Mouse (Mus musculus) thymus, postnatal 10 days (tissue): ENCODE data around the gene Clasp2.
"Not testable (repeated sequence)": the region's sequence is repeated elsewhere in the genome, so short reads cannot be mapped to it uniquely, and the experiment has no call there.

Source experiments
- DNase-seq, 2 experiments: peaks; one replicate each; pipeline ENCODE4 v3.0.0; 2021; ENCODE audit warnings: low spot score in 2 of 2

Gene Clasp2

DNA sequence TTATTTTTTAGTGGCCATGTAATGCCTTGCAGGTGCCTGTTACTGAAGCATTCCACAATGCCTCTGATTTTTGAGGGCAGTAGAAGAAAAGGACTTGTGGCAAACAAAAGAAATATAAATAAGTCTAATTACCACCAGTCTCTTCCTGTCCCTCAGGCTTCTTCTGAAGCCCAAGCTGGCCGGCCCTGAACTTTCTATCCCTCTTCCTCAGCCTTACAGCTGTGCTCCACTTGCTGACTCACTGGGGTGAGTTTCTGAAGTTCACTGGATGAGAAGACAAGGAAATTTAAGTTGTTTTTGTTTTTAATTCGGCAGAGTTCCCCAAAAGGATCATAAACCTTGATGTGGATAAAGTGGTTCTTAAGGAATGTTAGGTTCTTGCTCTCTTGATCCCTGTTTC lies 74.6 kb downstream of the Clasp2 start:
- no peak for DNase-seq

DNA sequence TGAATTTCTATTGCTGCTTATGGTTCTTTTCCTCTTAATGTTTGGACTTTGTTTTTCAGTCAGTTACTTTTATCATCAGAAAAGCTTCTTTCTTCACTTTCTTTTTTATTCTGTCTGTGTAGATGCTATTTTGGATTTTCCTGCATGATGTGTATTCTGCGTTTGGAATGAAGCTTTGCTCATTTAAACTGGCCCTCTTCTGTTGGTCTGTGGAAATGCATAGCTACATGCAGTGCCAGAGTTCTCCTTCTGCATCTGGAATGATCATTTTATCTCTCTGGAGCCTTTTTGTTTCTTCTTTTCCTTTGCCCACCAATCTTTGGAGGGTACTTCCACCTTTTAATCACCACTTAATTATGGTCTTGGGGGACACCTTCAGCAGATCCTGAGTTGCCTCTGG lies 80.9 kb downstream of the Clasp2 start:
- no peak for DNase-seq

DNA sequence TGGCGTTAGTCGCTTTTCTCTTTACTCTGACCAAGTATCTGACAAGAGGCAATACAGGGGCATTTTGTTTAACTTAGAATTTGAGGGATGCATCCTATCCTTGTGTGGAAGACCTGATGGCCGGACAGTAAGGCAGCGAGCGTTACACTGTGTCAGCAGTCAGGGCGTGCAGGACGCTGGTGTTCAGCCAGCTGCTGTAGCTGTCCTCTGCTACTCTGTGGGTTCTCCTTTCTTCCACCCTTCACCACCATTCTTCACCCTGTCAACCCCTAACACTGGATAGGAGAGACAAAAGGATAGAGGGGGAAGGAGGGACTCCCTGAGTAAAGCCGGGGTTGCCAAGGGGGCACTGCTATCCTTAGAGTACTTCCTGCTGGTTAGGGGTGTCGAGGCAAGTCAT lies 87.4 kb downstream of the Clasp2 start:
- no peak for DNase-seq

DNA sequence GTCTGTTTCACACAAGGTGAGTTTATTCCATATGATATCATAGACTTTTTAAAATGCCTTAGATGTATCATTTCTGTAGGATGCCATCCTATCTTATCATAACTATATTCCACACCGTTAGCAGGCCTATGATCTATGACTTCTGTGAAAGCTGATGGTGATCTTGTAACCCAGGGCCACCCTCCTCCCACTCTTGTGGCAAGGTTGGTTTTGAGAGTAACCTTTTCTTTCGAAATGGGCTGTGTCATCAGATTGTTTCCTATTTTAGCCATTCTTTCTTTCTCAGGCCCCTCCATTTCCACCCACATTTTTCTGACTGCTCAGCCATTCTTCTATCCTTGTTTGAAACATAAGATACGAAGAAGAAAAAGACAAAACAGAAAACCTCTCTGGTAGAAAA lies 88.9 kb downstream of the Clasp2 start:
- DNase-seq: no peak

DNA sequence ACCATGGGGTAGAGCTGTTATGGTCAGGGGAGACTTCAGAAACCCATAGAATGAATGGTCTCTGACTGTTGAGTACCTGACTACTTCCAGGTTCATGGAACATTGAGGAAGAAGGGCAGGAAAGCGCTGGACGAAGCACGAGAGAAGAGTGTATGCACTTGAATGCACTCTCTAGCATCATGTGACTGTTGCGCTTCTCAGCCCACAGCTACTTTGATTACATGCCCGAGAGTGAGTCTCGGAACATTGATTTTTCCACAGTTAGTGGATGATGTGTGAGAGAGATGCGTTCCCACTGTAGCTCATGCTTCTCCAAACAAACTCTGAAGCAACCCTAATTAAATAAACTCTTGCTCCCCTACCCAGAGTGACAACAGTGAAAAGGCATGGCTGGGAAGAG lies 92.2 kb downstream of the Clasp2 start:
- no peak for DNase-seq

DNA sequence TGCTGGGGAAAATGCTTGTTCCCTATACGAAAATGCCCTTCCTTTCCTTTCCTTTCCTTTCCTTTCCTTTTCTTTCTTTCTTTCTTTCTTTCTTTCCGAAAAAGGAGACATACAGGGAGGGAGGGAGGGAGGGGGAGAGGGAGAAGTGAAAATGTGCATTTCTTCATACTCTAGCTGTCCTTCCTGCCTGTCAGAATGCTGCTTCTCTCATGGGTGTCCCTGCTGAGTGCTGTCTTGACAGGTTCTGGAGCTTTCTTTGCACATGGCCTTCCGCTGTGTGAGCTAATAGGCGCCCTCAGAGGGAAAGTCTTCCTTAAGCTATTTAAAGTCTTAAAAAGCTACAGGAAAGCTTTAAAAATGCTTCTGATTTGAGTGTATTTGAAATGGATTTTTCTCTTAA lies 95.7 kb downstream of the Clasp2 start:
- DNase-seq: no peak

DNA sequence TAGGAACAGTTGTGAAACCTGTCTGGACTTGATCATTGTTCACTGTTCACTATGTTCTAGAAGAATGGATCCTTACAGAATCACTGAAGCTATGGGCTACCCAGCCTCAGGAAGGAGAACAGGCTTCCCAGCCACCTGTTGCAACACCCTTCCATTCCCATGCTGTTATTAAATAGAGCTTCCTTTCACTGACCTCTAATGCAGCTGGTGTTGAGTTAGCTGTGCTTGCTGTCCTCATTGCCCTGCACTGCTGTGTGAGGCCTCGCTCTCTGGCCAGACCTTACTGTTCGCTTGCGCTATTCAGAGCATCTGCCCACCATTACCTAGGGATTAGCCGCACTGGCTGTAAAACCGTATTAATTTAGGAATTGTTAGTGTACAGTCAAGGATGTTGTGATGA lies 96.2 kb downstream of the Clasp2 start:
- DNase-seq: no peak

DNA sequence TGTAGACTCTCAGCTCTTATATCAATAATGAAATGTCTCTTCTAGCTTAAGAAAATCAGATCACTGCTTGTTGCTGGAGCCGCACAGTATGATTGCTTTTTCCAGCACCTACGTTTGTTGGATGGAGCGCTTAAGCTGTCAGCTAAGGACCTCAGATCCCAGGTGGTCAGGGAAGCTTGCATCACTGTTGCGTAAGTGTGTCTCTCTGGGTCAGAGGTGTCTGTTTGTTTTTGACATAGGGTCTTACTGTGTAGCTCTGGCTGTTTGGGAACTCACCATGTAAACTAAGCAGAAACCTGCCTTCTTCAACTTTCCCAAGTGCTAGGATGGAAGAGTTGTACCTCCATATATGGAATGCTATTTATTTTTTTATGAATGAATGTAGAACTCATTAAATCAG lies 102.8 kb downstream of the Clasp2 start:
- DNase-seq: no peak

DNA sequence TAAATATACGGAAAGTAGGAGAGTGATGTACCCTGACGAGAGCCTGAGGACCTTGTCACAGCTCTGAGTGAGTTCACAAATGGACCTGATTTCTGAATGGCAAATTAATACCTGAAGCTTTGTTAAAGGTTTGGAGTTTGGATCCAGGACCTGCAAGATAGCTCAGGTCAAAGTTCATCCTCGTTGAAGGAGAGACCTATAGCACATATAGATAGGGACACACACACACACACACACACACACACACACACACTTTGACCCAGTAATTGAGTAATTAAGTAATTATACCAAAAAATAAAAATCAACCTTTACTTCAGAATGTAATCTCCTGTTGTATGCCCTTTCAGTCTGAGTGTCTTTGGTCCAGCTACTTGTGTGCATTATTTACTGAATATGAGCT lies 114.2 kb downstream of the Clasp2 start:
- no peak for DNase-seq

DNA sequence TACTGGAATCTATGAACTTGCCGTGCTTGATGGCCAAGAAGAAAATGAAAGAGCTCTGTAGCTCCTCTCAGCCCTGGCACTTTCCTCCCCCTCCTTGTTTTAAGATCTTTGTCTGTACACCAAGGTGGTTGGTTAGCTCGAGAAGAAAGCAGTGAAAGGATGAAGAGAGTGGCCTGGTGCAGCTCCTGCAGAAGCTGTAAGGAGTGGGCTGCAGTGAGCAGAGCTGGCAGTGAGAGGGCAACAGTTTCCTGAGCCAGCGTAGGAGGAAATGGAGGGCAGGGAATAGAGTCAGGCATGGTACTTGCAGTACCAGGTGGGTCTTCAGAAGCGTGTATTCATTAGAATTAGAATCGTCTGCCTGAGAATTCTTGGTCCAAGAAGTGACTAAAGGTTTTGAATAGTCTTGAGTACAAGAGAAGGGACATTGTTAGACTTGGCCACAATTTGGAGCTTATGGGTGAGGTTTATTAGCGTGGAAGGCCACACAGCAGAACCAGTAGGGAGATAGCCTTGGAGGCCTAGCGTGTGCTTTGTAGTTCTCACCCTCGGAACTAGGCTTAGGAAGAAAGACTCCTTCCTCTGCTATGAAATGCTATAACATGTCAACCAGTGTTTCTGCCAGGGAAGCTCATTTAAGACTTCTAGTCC lies 116.1 kb downstream of the Clasp2 start:
- DNase-seq: no peak

DNA sequence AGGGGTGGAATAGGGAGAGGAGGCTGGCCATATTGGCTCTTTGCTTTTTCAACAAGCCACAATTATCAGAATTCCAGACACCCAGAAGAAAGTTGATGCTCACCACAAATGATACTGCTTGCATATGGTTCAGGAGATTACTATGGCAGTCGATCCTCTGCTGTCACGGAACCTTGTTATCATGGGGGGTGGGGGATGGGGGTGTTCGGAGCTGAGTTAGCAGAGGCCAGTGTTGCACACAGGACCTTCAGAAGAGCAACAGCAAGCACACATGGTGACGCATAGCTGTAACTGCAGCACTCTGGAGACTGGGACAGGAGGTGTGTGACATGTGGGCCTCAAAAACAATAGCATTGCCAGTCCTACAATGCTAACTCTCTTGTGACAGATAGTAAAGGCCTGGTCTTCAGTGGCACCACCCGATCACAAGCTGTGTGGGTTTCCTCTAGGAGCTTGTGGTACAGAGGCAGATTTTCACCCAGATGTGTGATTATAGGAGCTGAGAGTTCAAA lies 116.7 kb downstream of the Clasp2 start:
- no peak for DNase-seq

DNA sequence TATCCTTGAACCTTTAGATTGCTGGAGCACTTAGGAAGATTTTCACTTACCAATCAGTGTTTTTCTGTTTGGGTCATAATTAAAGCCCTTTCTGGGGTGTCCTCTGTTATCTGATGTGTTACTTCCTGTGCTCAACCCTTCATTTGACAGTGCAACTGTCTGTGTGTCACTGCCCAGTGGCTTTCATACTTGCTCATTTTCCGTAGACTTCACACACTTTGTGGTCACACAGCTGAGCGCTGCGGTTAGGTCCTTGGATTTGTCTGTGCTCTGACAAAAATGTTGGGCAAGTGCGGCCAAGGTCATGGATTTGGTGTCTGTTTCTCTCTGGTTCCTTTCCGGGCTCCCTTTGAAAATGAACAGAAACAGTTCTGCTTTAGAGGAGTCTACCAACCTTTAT lies 118.1 kb downstream of the Clasp2 start:
- no peak for DNase-seq

DNA sequence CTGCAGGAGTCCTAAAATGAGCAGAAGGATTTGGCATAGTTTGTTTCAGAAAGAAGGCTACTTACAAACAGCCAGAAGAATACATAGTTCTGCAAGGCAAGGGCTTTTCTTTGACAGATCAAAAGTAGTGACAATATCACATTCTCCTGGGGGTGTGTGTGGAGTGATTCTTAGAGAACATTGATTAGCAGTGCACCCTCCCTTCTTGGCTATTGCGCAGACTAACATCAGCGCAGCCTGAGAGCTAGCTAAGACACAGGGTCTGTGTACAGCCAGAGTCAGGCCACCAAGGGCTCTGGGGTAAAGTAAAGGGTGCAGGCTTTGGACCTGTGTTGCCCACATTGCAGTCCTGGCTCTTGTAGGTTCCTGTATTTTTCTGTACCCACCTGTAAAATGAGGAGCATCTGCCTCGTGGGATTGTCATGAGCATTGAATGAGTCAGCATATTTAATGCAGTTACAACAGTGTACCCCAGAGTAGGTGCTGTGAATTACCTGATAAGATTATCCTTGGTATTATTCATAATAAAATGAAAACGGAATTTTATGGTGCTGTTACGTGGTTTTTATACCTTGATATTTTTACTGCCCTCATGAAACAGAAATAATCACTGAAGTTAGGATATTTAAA lies 122.2 kb downstream of the Clasp2 start:
- DNase-seq: no peak

DNA sequence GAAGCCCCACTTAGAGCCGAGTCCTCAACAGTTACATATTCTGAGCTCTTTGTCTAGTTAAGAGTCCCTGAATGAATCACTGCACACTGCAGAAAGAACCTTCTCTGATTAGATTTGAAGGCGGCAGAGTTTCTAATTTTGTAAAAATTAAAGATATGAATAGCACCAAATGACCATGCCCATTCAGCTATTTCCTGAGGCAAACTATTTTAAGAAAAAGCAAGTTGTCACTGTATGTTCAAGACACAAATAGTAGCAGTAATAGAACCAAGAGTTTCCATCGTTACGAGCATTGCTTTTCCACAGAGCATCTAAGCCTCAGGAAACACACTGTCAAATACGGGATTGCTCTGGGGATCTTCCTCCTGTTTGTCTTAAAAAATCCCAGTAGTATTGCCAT lies 126.7 kb downstream of the Clasp2 start:
- no peak for DNase-seq

DNA sequence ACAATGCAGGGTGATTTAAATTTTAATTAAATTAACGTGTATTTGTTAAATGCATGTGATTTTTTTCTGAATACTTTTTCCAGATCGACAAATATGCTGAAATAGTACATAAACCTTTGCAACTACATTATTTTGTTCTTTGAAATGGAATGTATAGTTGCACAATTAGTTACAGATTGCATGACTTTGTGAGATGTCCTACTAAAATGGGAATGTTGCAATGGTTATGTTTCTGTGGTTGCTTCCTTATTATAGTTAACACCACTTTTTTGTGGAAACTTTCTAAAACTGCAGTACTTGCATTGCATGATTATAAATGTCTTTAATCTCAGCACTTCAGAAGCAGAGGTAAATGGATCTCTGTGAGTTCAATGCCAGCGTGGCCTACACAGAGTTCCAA lies 153.6 kb downstream of the Clasp2 start:
- no peak for DNase-seq

DNA sequence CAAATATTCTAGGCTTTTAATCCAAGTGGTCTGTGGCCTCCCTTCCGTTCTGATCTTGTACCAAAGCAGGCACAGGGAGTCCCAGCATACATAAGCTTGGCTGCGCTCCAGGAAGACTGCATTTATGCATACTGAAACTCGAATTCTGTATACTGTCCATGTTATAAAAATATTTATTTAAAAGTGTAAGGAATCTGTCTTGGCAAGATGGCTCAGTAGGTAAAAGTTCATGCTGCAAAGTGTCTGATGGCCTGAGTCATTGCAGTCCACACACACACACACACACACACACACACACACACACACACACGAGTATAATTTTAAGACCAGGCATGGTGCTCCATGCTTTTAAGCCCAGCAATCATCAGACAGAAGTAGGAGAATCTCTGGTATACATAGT lies 161.9 kb downstream of the Clasp2 start:
- no peak for DNase-seq

DNA sequence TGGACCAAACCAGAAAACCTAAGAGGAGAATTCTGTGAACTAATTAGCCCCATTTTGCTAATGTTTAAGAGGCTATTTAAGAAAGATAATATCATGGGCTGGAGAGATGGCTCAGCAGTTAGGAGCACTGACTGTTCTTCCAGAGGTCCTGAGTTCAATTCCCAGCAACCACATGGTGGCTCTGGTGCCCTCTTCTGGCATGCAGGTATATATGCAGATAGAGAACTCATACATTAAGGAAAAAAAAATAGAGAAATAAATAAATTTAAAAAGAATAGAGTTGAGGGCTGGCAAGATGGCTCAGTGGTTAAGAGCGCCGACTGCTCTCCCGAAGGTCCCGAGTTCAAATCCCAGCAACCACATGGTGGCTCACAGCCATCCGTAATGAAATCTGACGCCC lies 163.0 kb downstream of the Clasp2 start:
- not testable (repeated sequence) for DNase-seq

DNA sequence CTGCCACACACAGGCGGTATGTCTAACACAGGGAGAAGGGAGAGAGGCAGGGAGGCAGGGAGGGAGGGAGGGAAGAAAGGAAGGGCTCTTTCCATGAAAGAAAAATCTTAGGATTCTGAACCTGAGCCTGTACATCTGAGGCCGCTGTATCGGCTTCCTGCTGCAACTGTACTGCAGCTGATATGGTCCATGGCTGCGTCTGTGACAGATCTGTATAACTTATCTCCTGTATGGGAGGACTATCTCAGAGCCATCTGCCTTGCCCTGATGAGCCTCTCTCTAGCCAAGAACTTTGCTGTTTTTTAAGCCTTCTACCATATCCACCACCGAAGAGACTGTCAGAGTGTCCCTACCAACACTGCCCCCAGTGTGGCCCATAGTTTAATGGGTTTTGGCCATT lies 174.5 kb downstream of the Clasp2 start:
- no peak for DNase-seq

DNA sequence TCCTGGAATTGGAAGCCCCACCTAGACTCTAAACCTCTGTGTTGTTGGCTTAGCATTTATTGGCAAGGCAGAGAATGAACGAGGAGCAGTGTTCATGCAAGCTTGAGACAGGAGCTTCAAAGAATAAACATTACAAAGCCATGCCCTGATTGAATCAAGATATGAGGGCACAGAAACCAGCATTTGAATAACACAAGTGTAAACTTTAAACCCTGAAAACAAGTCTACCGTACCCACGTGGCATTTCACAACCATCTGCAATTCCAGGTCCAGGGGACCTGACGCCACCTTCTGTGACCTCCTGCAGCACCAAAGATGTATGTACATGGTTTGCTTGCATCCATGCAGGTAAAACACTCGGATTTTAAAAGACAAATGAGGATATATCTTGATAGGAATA lies 181.4 kb downstream of the Clasp2 start:
- no peak for DNase-seq

DNA sequence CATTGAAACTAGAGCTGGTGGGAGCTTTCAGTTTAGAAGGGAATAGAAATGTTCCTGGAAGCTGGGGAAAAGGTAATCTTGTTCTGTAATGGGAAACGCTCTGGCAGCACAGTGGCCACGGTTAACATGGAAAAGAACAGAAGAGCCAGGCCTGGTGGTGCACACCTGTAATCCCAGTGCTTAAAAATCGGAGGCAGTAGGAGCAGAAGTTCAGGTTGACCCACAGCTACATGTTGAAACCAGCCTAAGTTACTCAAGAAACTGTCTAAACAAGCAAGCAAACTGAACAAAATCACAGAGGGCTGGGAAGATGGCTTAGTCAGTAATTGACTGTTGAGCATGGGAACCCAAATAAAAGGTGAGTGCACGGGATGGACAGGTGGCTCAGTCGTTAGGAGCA lies 183.6 kb downstream of the Clasp2 start:
- DNase-seq: no peak

DNA sequence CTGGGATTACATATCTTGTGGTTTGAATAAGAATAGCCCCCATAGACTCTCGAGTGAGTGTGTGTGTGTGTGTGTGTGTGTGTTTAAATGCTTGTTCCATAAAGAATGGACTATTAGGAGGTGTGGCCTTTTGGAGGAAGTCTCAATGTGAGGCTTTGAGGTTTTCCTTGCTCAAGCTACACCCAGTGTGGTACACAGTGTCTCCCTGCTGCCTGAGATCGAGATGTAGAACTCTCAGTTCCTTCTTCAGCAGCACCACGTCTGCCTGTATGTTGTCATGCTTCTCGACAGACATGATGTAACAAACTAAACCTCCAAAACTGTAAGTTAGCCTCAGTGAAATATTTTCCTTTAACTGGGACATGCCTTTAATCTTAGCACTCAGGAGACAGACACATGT lies 187.3 kb downstream of the Clasp2 start:
- DNase-seq: no peak

DNA sequence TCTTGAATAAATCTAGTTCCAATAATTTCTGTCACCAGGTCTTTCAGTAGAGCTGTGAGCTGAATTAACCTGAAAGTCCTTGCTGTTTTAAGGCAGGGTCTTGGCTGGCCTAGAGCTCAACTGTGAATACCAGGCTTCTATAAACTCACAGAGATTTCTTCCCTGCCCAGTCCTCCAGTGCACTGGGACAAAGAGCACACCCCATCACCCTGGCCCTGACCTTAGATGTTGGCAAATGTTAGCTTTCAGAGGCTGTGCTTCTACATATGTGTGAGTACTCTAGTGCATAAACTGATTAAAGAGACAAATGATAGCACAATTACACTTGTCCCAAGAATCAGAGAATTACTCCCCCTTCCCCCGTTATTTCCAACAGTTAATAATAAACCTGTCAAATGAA lies 188.4 kb downstream of the Clasp2 start:
- DNase-seq: no peak

DNA sequence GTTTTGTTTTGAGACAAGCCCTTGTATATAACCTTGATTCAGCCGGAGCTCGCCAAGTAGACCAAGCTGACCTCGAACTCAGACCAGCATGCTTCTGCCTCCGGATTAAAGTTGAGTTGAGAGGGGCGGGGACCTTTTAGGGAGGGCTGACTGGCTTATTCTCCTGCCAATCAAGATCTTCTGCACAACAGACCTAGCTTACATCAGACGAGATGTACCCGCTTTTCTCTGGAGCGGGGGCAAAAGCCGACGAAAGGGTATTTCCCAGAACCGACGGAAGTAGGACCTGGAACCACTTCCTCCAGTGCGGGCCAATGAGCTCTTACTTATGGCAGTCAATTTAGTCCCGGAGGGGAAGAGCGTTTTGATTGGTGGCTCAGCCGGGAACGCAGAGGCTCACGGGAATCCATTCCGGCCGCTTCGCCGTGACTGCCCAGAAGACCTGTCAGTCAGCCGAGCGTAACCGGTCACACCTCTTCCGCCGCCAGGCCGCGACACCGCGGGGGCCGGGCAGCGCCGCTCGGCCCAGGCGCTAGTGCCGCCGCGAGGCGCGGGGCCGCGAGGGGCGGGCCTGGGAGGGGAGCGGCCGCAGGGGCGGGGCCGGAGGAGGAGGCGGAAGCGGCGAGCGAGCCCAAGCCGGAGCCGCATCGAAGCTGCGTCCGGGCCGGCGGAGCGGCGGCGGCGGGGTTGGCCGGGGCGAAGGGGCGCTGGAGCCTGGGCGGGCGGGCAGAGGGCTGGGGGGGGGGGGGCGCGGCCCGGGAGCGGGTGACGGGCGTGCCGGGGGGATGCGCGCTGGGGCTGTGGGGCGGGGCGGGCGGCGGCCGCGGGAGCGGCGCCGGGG lies 189.5 kb downstream of the Clasp2 start, which contains the start of gene Ubp1:
TSS of gene Ubp1 (plus strand) at position 401 of the 841 bp plus-strand sequence.
- peak; percentile 85 to 90 for DNase-seq
